Mouse (Mus musculus): ENCODE measurements around the gene Pkd2. TPM values are rescaled to one million over a fixed set of nuclear protein-coding genes. Genes with fewer than 3 reads are reported as not detected.

The Pkd2 gene
- polyA plus RNA-seq, 1 experiment from 2014 or later, result 18.5 TPM

Other genes starting within 250 kb of the Pkd2 start
- gene Ibsp, start 160.3 kb upstream of the Pkd2 start, polyA plus RNA-seq (2015; fragmentation: Nextera tagmentation; extraction: Ambion mirVana), result 0.14 and 160 TPM in 2 replicates
- gene Mepe, start 134.1 kb upstream of the Pkd2 start, polyA plus RNA-seq (2015; fragmentation: Nextera tagmentation; extraction: Ambion mirVana), result 0.15 TPM in 1 of 2 replicates, not detected in the other
- 64.9 and 527 TPM in 2 replicates for gene Spp1, start 24.3 kb upstream of the Pkd2 start, polyA plus RNA-seq (2015; fragmentation: Nextera tagmentation; extraction: Ambion mirVana)
- gene BC005561, start 48.9 kb downstream of the Pkd2 start, polyA plus RNA-seq (2015; fragmentation: Nextera tagmentation; extraction: Ambion mirVana), result 12.3 and 12.7 TPM in 2 replicates

Measured in kidney, embryonic 15.5 days (tissue).